Mouse (Mus musculus): Measurements from ENCODE around the gene Smoc1. TPM values are rescaled to one million over a fixed set of nuclear protein-coding genes. Genes with fewer than 3 reads are reported as not detected.

The Smoc1 gene
- polyA plus RNA-seq, 1 experiment from 2014 or later: 8.4 TPM

Small RNA genes lying within 50 kb of the gene (microRNA-seq; reads per million reads assigned to microRNA genes)
- gene Mir3067: 1.2 reads per million

Other genes starting within 250 kb of the Smoc1 start
- gene Susd6, start 236.3 kb upstream of the Smoc1 start, polyA plus RNA-seq (2015; fragmentation: Nextera tagmentation; extraction: Ambion mirVana): 17.5 and 19.2 TPM in 2 replicates
- gene Srsf5, start 81.3 kb upstream of the Smoc1 start, polyA plus RNA-seq (2015; fragmentation: Nextera tagmentation; extraction: Ambion mirVana): 586 and 630 TPM in 2 replicates
- 0.83 and 1.3 TPM in 2 replicates for gene Slc10a1, start 58.1 kb upstream of the Smoc1 start, polyA plus RNA-seq (2015; fragmentation: Nextera tagmentation; extraction: Ambion mirVana)